Comparison of ENCODE assay signal across 8 mouse cellular contexts in genomic region chr10:63021702-63022101, GRCm38 (mm10). TPM values are rescaled to one million over a fixed set of nuclear protein-coding genes. Genes with fewer than 3 reads are reported as not detected.
DNase-seq lines count a peak whose midpoint lies in the region; ATAC-seq and TF ChIP-seq lines count a peak whose summit lies in the region.

No protein-coding gene starts in this region.

- H3K36me3 ChIP-seq in lung, embryonic 16.5 days (ENCODE audit: control insufficient read depth, insufficient read depth, low read length): peaks cover 5% of the 10 kb centered on the region; the same call in 1 of the 2 replicates
- H3K36me3 ChIP-seq in limb, embryonic 14.5 days (ENCODE audit: control insufficient read depth, insufficient read depth, low read length): peaks cover 17% of the 10 kb centered on the region
- H3K36me3 ChIP-seq in stomach, embryonic 14.5 days (ENCODE audit: control insufficient read depth, insufficient read depth, low read length): peaks cover 12% of the 10 kb centered on the region

- WGBS in lung, embryonic 16.5 days: 24% methylated on average over 4 of the region's 4 CpGs
- WGBS in limb, embryonic 14.5 days: 63% methylated on average over 4 of the region's 4 CpGs
- WGBS in stomach, embryonic 14.5 days: 35% methylated on average over 4 of the region's 4 CpGs

- peak overlapping the region; percentile 100 for H3K9ac ChIP-seq in lung, embryonic 16.5 days (ENCODE audit: low read length)
- peak overlapping the region; percentile 100; the same call in 1 of the 2 replicates for H3K9ac ChIP-seq in limb, embryonic 14.5 days (ENCODE audit: low read depth, low read length, severe bottlenecking)
- H3K9ac ChIP-seq in stomach, embryonic 14.5 days (replicated peaks; ENCODE audit: low read depth, low read length): peak overlapping the region; percentile 72; the same call in 1 of the 2 replicates

- peaks cover 20% of the 10 kb centered on the region for H3K4me1 ChIP-seq in lung, embryonic 16.5 days (replicated peaks; ENCODE audit: control insufficient read depth, insufficient read depth, low read length)
- H3K4me1 ChIP-seq in embryonic fibroblast, embryonic 13.5 days (ENCODE audit: control insufficient read depth, insufficient read depth, low read length): no peaks in the 10 kb centered on the region
- peaks cover 23% of the 10 kb centered on the region for H3K4me1 ChIP-seq in limb, embryonic 14.5 days (ENCODE audit: control insufficient read depth, insufficient read depth, low read length)
- H3K4me1 ChIP-seq in stomach, embryonic 14.5 days (ENCODE audit: control insufficient read depth, insufficient read depth, low read length): peaks cover 15% of the 10 kb centered on the region

- intact Hi-C loops in gastrocnemius, postnatal 36 days (cut with DNase I): no loop called here

- no peak overlapping the region for H3K27ac ChIP-seq in lung, embryonic 16.5 days (ENCODE audit: low read length)
- no peak overlapping the region for H3K27ac ChIP-seq in embryonic fibroblast, embryonic 13.5 days (ENCODE audit: insufficient read depth, low read length)
- H3K27ac ChIP-seq in limb, embryonic 14.5 days (replicated peaks; ENCODE audit: low read depth, low read length): 0 out of 2 replicates have a peak overlapping the region, but pooled peaks have one; percentile 13
- no peak overlapping the region for H3K27ac ChIP-seq in stomach, embryonic 14.5 days (ENCODE audit: low read length)

- peak overlapping the region; percentile 94 for H3K4me3 ChIP-seq in lung, embryonic 16.5 days (ENCODE audit: low read length)
- peak overlapping the region; percentile 94 for H3K4me3 ChIP-seq in embryonic fibroblast, embryonic 13.5 days (ENCODE audit: insufficient read depth, low read length)
- peak overlapping the region; percentile 94 for H3K4me3 ChIP-seq in limb, embryonic 14.5 days (replicated peaks; ENCODE audit: low read length)
- peak overlapping the region; percentile 86 for H3K4me3 ChIP-seq in stomach, embryonic 14.5 days (ENCODE audit: low read depth, low read length)

- no peaks in the 10 kb centered on the region for H3K9me3 ChIP-seq in lung, embryonic 16.5 days (ENCODE audit: control insufficient read depth, low read length)
- H3K9me3 ChIP-seq in limb, embryonic 14.5 days (ENCODE audit: control insufficient read depth, low read length): no peaks in the 10 kb centered on the region
- no peaks in the 10 kb centered on the region for H3K9me3 ChIP-seq in stomach, embryonic 14.5 days (ENCODE audit: control insufficient read depth, low read depth, low read length)

- no peaks in the 10 kb centered on the region for H3K27me3 ChIP-seq in lung, embryonic 16.5 days (ENCODE audit: control insufficient read depth, insufficient read depth, low read depth, low read length)
- no peaks in the 10 kb centered on the region for H3K27me3 ChIP-seq in limb, embryonic 14.5 days (ENCODE audit: control insufficient read depth, insufficient read depth, low read length)
- H3K27me3 ChIP-seq in stomach, embryonic 14.5 days (ENCODE audit: control insufficient read depth, insufficient read depth, low read length): no peaks in the 10 kb centered on the region

- TF ChIP-seq CTCF in embryonic fibroblast, embryonic 13.5 days (IDR thresholded peaks at IDR 0.05; ENCODE audit: borderline replicate concordance, insufficient read depth, low read length): no peak

- peak; percentile 30; the same call in 1 of the 2 replicates for TF ChIP-seq POLR2A in embryonic fibroblast, embryonic 13.5 days (IDR thresholded peaks at IDR 0.05; ENCODE audit: low read depth, low read length)
- TF ChIP-seq POLR2A in limb, embryonic 14.5 days (IDR thresholded peaks at IDR 0.05; ENCODE audit: borderline replicate concordance, extremely low read depth, insufficient read depth, insufficient read length): no peak

- no peak for DNase-seq in lung, postnatal 4 days
- DNase-seq in limb, embryonic 14.5 days (ENCODE audit: low spot score): peak; percentile 7
- no peak for DNase-seq in right cerebral cortex, postnatal 4 days
- DNase-seq in gastrocnemius, postnatal 36 days: no peak

- no peak for ATAC-seq in lung, embryonic 16.5 days (ENCODE audit: low read depth)
- ATAC-seq in limb, embryonic 14.5 days (ENCODE audit: low FRiP score, low read depth): no peak
- ATAC-seq in stomach, embryonic 14.5 days (ENCODE audit: insufficient number of reproducible peaks, insufficient read depth, low FRiP score, low read depth): no peak
- no peak for ATAC-seq in cerebellum, adult (ENCODE audit: insufficient number of reproducible peaks, low FRiP score, low TSS enrichment)

- H3K4me2 ChIP-seq in lung, embryonic 16.5 days (ENCODE audit: low read depth, low read length): peak overlapping the region; percentile 70
- peak overlapping the region; percentile 59 for H3K4me2 ChIP-seq in limb, embryonic 14.5 days (replicated peaks; ENCODE audit: low read depth, low read length, severe bottlenecking)
- peak overlapping the region; percentile 60 for H3K4me2 ChIP-seq in stomach, embryonic 14.5 days (replicated peaks; ENCODE audit: low read depth, low read length)

RNA-seq across cellular contexts. Expression of gene Hnrnph3, which starts 2.3 kb away (rescaled TPM):
- 103 and 108 TPM in 2 replicates for polyA plus RNA-seq in lung, embryonic 16.5 days (2015; fragmentation: Nextera tagmentation; extraction: Ambion mirVana)
- polyA plus RNA-seq in embryonic fibroblast, embryonic 13.5 days (2011; ENCODE audit: insufficient read length, low read depth, missing spikeins): 47.6 and 68.4 TPM in 2 replicates
- polyA plus RNA-seq in limb, embryonic 14.5 days (2012; rRNA removed): 94.5 and 119 TPM in 2 replicates
- polyA plus RNA-seq in limb, embryonic 14.5 days (2014; fragmentation: Nextera tagmentation; extraction: Ambion mirVana): 54.9 and 71.5 TPM in 2 replicates
- polyA plus RNA-seq in stomach, embryonic 14.5 days (2014; fragmentation: Nextera tagmentation; extraction: Ambion mirVana): 75.0 and 75.8 TPM in 2 replicates
- 10 to 100 TPM; 14.2 to 15.3 TPM for total RNA-seq in gastrocnemius, postnatal 36 days (2021)

RNA-seq across cellular contexts. Expression of gene Pbld2, which starts 2.4 kb away (rescaled TPM):
- 2.8 and 3.7 TPM in 2 replicates for polyA plus RNA-seq in lung, embryonic 16.5 days (2015; fragmentation: Nextera tagmentation; extraction: Ambion mirVana)
- polyA plus RNA-seq in embryonic fibroblast, embryonic 13.5 days (2011; ENCODE audit: insufficient read length, low read depth, missing spikeins): 2.3 TPM in 1 of 2 replicates, not detected in the other
- polyA plus RNA-seq in limb, embryonic 14.5 days (2012; rRNA removed): 2.1 and 2.8 TPM in 2 replicates
- polyA plus RNA-seq in limb, embryonic 14.5 days (2014; fragmentation: Nextera tagmentation; extraction: Ambion mirVana): 0.52 and 0.64 TPM in 2 replicates
- polyA plus RNA-seq in stomach, embryonic 14.5 days (2014; fragmentation: Nextera tagmentation; extraction: Ambion mirVana): 1.6 and 2.1 TPM in 2 replicates
- 1 to 10 TPM; 2.7 to 3.2 TPM for total RNA-seq in gastrocnemius, postnatal 36 days (2021)

RNA-seq across cellular contexts. Expression of gene Pbld1, which starts 38.3 kb away (rescaled TPM):
- 1.1 TPM in 2 replicates for polyA plus RNA-seq in lung, embryonic 16.5 days (2015; fragmentation: Nextera tagmentation; extraction: Ambion mirVana)
- 0.42 TPM in 1 of 2 replicates, not detected in the other for polyA plus RNA-seq in embryonic fibroblast, embryonic 13.5 days (2011; ENCODE audit: insufficient read length, low read depth, missing spikeins)
- 0.17 and 0.23 TPM in 2 replicates for polyA plus RNA-seq in limb, embryonic 14.5 days (2012; rRNA removed)
- 0.78 and 1.1 TPM in 2 replicates for polyA plus RNA-seq in limb, embryonic 14.5 days (2014; fragmentation: Nextera tagmentation; extraction: Ambion mirVana)
- polyA plus RNA-seq in stomach, embryonic 14.5 days (2014; fragmentation: Nextera tagmentation; extraction: Ambion mirVana): 1.2 and 1.5 TPM in 2 replicates
- total RNA-seq in gastrocnemius, postnatal 36 days (2021): under 1 TPM; 0.32 to 0.89 TPM

RNA-seq across cellular contexts. Expression of gene Rufy2, which starts 41.7 kb away (rescaled TPM):
- 16.5 and 18.3 TPM in 2 replicates for polyA plus RNA-seq in lung, embryonic 16.5 days (2015; fragmentation: Nextera tagmentation; extraction: Ambion mirVana)
- 22.0 and 22.4 TPM in 2 replicates for polyA plus RNA-seq in embryonic fibroblast, embryonic 13.5 days (2011; ENCODE audit: insufficient read length, low read depth, missing spikeins)
- 16.0 and 17.6 TPM in 2 replicates for polyA plus RNA-seq in limb, embryonic 14.5 days (2012; rRNA removed)
- 25.9 and 28.2 TPM in 2 replicates for polyA plus RNA-seq in limb, embryonic 14.5 days (2014; fragmentation: Nextera tagmentation; extraction: Ambion mirVana)
- 28.0 and 32.4 TPM in 2 replicates for polyA plus RNA-seq in stomach, embryonic 14.5 days (2014; fragmentation: Nextera tagmentation; extraction: Ambion mirVana)
- 1 to 10 TPM; 4.3 to 7.5 TPM for total RNA-seq in gastrocnemius, postnatal 36 days (2021)
